Mouse (Mus musculus): Measurements from ENCODE around the gene Nt5dc2.

Gene Nt5dc2

GRCm38 (mm10) chr14:31134015-31135000 is 3.5 kb downstream of the Nt5dc2 start:
- DNase-seq (ENCODE audit: low read depth) = no peak

GRCm38 (mm10) chr14:31135495-31136410 is 4.9 kb downstream of the Nt5dc2 start:
- DNase-seq (ENCODE audit: low read depth) = no peak

GRCm38 (mm10) chr14:31136411-31137280 is 5.8 kb downstream of the Nt5dc2 start:
- no peak for DNase-seq (ENCODE audit: low read depth)

GRCm38 (mm10) chr14:31137281-31137595 is 6.4 kb downstream of the Nt5dc2 start:
- no peak for DNase-seq (ENCODE audit: low read depth)

DNA sequence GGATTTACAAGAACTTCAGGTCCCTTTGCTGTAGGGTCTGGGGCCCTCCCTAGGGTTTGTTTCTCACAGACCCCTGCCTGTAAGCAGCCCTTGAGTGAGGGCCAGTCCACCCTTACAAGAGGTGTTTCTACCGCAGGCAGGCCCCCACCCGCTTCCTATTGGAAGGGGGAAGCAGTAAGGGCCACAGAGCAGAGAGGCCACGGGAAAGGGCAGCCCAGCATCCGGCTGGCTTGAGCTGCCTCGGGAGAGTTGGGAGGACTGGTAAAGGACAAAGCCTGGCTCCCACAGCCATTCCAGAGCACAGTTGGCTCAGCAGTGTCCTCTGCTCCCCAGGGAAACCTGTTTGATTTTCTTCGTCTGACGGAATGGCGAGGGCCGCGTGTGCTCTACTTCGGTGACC is 6.9 kb downstream of the Nt5dc2 start:
- DNase-seq (ENCODE audit: low read depth) = no peak

DNA sequence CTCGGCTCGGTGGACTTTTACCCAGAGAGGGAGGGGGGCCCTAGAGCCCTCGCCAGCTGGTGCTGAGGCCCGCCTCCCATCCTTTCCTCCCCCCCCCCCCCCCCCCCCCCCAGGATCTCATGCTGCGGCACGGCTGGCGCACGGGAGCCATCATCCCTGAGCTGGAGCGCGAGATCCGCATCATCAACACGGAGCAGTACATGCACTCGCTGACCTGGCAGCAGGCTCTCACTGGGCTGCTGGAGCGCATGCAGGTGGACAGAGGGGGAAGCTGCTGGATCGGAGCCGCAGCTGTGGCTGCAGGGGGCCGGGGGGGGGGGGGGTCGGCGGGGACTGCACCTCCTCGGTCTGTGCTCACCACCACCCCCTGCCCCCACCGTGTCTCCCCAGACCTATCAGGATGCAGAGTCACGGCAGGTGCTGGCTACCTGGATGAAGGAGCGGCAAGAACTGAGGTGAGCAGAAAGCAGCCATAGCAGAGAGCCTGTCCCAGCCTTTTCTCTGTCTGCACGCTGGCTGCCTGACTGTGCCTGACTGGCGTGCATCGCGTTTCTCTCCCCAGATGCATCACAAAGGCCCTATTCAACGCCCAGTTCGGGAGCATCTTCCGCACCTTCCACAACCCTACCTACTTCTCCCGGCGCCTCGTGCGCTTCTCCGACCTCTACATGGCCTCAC is 7.5 kb downstream of the Nt5dc2 start:
- DNase-seq (ENCODE audit: low read depth) = no peak

DNA sequence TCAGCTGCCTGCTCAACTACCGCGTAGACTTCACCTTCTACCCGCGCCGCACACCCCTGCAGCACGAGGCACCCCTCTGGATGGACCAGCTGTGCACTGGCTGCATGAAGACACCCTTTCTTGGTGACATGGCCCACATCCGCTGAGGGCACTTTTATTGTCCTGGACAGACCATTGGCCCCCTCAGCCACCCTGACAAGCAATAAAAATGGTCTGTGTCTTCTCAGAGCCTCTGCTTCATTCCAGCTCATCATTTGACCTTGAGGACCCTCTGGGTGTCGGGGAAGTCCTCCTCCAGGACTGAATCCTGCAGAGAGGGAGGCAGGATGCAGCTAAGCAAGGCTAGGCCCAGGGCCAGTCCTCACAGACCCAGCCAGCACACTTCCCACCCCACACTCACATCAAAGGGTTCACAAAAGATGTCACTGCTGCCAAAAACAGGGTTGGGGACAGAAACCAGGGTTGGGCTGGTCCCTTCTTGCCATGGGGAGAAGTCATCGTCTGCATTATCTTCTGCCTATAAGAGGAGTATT is 8.1 kb downstream of the Nt5dc2 start:
- DNase-seq (ENCODE audit: low read depth) = no peak

DNA sequence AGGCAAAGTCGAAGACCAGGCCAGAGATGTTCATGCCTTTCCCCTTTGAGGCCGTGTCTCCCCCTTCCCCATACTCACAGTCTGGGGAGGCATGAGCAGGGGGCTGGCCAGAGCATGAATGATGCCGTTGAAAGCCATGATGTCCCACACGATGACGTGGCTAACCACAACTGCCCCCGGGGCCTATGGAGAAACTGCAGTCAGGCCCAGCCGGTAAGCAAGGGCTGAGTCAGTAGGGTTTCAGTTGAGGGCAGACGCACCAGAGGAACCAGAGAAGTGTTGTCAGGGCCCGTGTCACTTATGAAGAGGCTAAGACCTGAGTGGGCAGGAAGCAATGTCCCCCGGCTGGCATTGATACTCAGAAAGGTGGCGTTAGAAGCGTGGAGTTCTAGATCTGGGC is 8.8 kb downstream of the Nt5dc2 start:
- DNase-seq (ENCODE audit: low read depth) = no peak

- no peak for DNase-seq (ENCODE audit: low read depth)
These were observed 9.3 kb downstream of the Nt5dc2 start for GRCm38 (mm10) chr14:31140141-31140540.

GRCm38 (mm10) chr14:31141011-31141410 is 10.2 kb downstream of the Nt5dc2 start:
- no peak for DNase-seq (ENCODE audit: low read depth)

GRCm38 (mm10) chr14:31145694-31146093 is 14.8 kb downstream of the Nt5dc2 start:
- no peak for DNase-seq (ENCODE audit: low read depth)

DNA sequence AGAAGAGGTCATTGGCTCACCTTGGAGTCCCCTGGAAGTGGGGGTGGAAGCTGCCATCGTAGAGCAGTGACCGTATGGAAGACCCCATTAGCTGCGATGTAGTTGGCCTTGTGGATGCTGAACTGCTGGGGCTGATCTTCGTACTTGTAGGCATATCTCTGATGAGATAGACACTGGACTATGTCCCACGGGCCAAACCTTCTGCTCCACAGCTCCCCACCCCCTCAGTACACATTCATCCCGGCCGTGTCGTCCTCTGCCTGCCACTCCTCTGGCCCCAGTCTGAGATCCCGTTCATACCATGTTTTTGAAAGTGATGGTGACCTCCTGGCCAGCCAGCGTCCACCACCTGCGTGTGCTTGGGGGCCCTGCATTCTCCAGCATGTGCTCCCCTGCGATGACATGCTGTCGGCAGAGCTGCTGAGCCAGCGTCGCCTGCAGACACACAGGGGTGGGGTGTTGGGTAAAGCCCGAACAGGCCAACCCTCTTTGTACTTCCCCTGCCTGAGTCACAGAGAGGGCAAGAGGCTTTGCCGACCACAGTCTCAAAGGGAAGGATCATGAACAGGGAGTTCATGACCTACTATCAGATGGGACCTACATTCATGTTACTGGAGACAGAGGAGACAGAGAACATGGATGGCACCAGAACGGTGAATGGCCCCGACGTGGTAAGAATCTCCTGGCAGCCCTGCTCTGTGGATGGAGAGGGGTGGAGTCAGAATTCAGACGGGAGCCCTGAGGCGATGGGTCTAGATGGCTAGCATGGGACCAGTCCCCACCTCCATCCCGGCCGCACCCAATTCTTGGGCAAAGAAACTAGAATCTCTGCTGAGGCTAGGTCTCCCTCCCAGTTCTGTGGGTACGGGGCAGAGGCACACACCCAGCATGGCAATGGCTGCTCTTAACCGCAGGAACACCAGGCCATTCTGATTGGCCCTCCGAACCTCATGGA is 29.6 kb downstream of the Nt5dc2 start:
- peak; percentile 37 for DNase-seq (ENCODE audit: low read depth)

DNA sequence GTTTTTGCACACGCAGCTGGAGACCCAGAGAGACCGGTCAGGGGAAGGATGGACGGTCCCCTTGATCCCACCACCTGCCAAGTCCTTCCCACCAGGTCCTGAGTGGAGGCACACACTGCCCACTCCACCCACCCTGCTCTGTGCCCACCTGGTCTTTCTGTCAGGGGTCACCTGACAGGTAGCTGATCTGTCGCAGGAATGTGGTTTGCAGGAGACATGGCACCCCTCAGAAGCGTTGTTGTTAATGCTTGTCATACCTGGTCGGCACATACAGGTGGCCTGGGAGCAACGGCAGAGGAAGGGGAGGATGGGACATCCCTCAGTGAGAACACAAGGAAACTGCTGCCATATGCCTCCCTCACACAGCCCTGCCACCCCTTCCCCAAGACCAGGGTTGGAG is 30.3 kb downstream of the Nt5dc2 start:
- no peak for DNase-seq (ENCODE audit: low read depth)

DNA sequence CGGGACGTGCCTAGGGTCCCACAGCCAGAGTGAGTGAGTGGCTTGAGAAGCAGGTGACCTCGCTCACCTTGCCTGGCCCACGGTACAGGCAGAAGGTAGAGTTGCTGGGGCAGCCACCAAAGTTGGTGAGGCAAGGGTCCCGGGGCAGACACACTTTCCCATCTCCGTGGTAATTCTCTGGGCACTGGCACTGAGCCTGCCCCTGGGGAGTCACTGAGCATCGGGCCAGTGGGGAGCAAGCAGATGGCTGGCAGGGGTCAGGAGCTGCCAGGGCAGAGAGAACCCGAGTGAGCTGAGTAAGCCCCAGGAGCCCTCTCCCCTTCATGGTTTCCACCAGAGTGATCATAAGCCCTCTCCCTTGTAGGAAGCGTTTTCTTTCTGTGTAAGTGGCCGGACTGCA is 30.8 kb downstream of the Nt5dc2 start:
- DNase-seq (ENCODE audit: low read depth) = no peak

DNA sequence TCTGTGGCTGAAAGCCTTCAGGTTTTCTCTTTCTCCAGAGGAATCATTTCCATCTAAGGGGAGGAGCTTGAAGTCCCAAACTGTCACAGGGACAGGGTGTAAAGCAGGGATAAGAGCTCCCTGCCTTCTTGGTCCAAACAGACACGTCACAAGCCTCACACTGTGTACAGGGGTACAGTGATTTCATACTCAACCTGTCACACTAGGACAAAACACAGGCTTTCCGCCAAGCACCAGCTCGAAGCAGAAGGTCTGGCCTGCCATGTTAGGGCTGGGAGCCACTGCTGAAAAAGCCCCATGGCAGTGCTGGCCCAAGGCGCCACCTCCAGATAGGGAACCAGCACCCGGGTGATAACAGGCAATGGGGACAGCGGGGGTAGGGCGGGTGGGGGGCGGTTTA is 33.2 kb downstream of the Nt5dc2 start:
- DNase-seq (ENCODE audit: low read depth) = no peak

DNA sequence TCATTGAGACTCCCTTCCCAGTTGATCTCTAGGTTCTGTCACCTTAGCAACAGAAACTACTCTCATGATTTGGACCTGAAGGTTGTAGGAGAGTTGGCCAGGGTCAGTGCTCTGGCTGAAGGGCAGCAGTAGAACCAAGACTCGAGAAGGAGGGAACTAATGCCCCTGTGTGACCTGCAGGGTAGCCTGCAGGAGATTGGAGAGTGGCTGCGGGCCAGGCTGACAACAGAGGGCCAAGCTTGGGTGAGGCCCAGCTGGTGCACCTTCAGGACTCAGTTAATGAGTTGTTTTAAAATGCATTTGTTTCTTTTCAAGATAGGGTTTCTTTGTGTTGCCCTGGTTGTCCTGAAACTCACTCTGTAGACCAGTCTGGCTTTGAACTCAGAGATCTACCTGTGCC is 34.2 kb downstream of the Nt5dc2 start:
- DNase-seq (ENCODE audit: low read depth) = no peak

GRCm38 (mm10) chr14:31165458-31165857 is 34.6 kb downstream of the Nt5dc2 start:
- no peak for DNase-seq (ENCODE audit: low read depth)

- peak; percentile 49 for DNase-seq (ENCODE audit: low read depth)
These were observed 35.3 kb downstream of the Nt5dc2 start for GRCm38 (mm10) chr14:31165991-31166630.

- no peak for DNase-seq (ENCODE audit: low read depth)
These were observed 36.0 kb downstream of the Nt5dc2 start for GRCm38 (mm10) chr14:31166827-31167226.

Data from c-Kit-positive CD71-negative TER-119-negative erythroid progenitor cells, embryonic 14.5 days (primary cell).